Mouse (Mus musculus) ES-Bruce4 (cell line): ENCODE measurements around the gene Zbtb16.

Source experiments
- CTCF ChIP-seq: IDR thresholded peaks from one replicate; pipeline ENCODE4 v1.8.1; 2011; ENCODE audit warnings: low read depth, low read length
- EP300 ChIP-seq: IDR thresholded peaks from 2 replicates; pipeline ENCODE4 v1.6.1; 2011; ENCODE audit warnings: low read depth, low read length; ENCODE audit not compliant: insufficient read depth
- POLR2A ChIP-seq: IDR thresholded peaks from one replicate; pipeline ENCODE4 v1.8.1; 2011; ENCODE audit warnings: low read length; ENCODE audit not compliant: insufficient read depth

DNA sequence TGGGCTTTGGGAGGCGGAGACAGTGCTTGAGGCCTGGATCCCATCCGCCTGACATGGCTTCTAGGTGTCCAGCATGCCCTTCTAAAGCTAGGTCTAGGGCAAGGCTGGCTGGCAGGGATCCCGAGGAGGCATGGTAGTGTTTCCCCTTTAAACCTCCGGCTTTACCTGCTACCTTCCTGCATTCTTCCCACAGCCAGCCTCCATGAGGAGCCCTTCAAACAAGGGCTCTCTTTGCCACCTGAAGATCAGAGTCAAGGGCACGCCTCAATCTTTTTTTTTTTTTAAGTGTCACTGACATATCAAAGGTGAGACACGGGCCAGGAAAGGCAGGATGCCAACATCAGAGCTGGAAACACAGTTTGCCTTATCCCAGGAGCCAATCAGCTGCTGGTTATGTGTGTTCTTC is 128.2 kb downstream of the Zbtb16 start:
- TF ChIP-seq POLR2A (no peak), EP300 (no peak), CTCF (no peak)
